Mouse (Mus musculus) heart, postnatal 0 days (tissue): ENCODE measurements around the gene Nup93. TPM values are rescaled to one million over a fixed set of nuclear protein-coding genes. Genes with fewer than 3 reads are reported as not detected.

Experiments used
- ATAC-seq: fragments of 200-750 bp; cut with Nextera tagmentation; 2 replicates; pipeline ENCODE4 v1.8.0; 2017; ENCODE audit warnings: low read depth, moderate number of reproducible peaks, moderate library complexity; ENCODE audit not compliant: insufficient read depth
- DNase-seq: peaks from one replicate; pipeline ENCODE4 v3.0.0-alpha.2; 2016; ENCODE audit warnings: low spot score
- H3K27ac ChIP-seq: fragments of 300-500 bp; sonication (generic); 2 replicates; pipeline ENCODE4 v1.5.1; 2014; ENCODE audit warnings: low read depth, mild to moderate bottlenecking
- H3K27me3 ChIP-seq: fragments of 300-500 bp; sonication (generic); 2 replicates; pipeline ENCODE4 v1.6.1; 2014; ENCODE audit warnings: low read length, mixed read lengths; ENCODE audit not compliant: control insufficient read depth, insufficient read depth
- H3K36me3 ChIP-seq: fragments of 300-500 bp; sonication (generic); replicated peaks from 2 replicates; pipeline ENCODE4 v1.6.1; 2014; ENCODE audit warnings: low read length, mixed read lengths; ENCODE audit not compliant: control insufficient read depth, insufficient read depth
- H3K4me1 ChIP-seq: fragments of 300-500 bp; sonication (generic); 2 replicates; pipeline ENCODE4 v1.6.1; 2014; ENCODE audit warnings: antibody characterized with exemption; ENCODE audit not compliant: control insufficient read depth, insufficient read depth
- H3K4me2 ChIP-seq: fragments of 300-500 bp; sonication (generic); 2 replicates; pipeline ENCODE4 v1.6.1; 2014; ENCODE audit warnings: low read depth, mild to moderate bottlenecking, low read length, moderate library complexity
- H3K4me3 ChIP-seq: fragments of 300-500 bp; sonication (generic); 2 replicates; pipeline ENCODE4 v1.5.1; 2014; ENCODE audit warnings: low read depth, low read length
- H3K9ac ChIP-seq: fragments of 300-500 bp; sonication (generic); replicated peaks from 2 replicates; pipeline ENCODE4 v1.6.1; 2014; ENCODE audit warnings: low read depth, low read length, mixed read lengths
- H3K9me3 ChIP-seq: fragments of 300-500 bp; sonication (generic); replicated peaks from 2 replicates; pipeline ENCODE4 v1.6.1; 2016; ENCODE audit warnings: low read length; ENCODE audit not compliant: control insufficient read depth
- CTCF ChIP-seq: IDR thresholded peaks from 2 replicates; pipeline ENCODE4 v1.5.1; 2016; ENCODE audit warnings: antibody characterized with exemption, control low read depth, low read depth
- EP300 ChIP-seq: IDR thresholded peaks from 2 replicates; pipeline ENCODE4 v1.6.1; 2016; ENCODE audit warnings: antibody characterized with exemption, low read depth
- WGBS: fragments of 180-500 bp; shearing (Covaris S2); extraction: QIAGEN DNeasy Blood & Tissue Kit; methylation state at CpG from one replicate; pipeline ENCODE4 v1.1.7; 2014; 5-methylcytosine and 5-hydroxymethylcytosine counted together
- polyA plus RNA-seq: library from polyadenylated mRNA; unstranded; fragments of >200 nt; fragmentation: Nextera tagmentation; extraction: Ambion mirVana; gene quantifications from 2 replicates; pipeline ENCODE4 v1.2.1, GENCODE M21; 2015
- total RNA-seq: library from RNA; depleted of rRNA; stranded (reverse); fragments of >200 nt; gene quantifications from 2 replicates; pipeline ENCODE4 v1.2.3, GENCODE M21; 2014; ENCODE audit warnings: low replicate concordance

Gene Nup93
- total and polyA plus RNA-seq, 2 experiments from 2014 or later: 21.9 to 31.4 TPM

GRCm38 (mm10) chr8:94258881-94259280 is 44.5 kb downstream of the Nup93 start:
- no peak overlapping the region for H3K4me2 ChIP-seq
- WGBS: 84% methylated on average over 6 of the region's 6 CpGs
- H3K27me3 ChIP-seq: no peaks in the 10 kb centered on the region
- H3K27ac ChIP-seq: no peak overlapping the region
- no peak for TF ChIP-seq EP300
- no peak for TF ChIP-seq CTCF
- H3K4me3 ChIP-seq: no peak overlapping the region
- DNase-seq (no peak), ATAC-seq (no peak)
- H3K4me1 ChIP-seq: peaks cover 8% of the 10 kb centered on the region; the same call in 1 of the 2 replicates
- no peaks in the 10 kb centered on the region for H3K36me3 ChIP-seq
- H3K9me3 ChIP-seq: no peaks in the 10 kb centered on the region
- no peak overlapping the region for H3K9ac ChIP-seq

- H3K4me2 ChIP-seq: no peak overlapping the region
- H3K36me3 ChIP-seq: no peaks in the 10 kb centered on the region
- H3K4me3 ChIP-seq: no peak overlapping the region
- H3K9ac ChIP-seq: no peak overlapping the region
- no peaks in the 10 kb centered on the region for H3K27me3 ChIP-seq
- ATAC-seq (no peak), DNase-seq (no peak)
- no peak for TF ChIP-seq EP300
- no peak for TF ChIP-seq CTCF
- peaks cover 8% of the 10 kb centered on the region; the same call in 1 of the 2 replicates for H3K4me1 ChIP-seq
- H3K9me3 ChIP-seq: no peaks in the 10 kb centered on the region
- H3K27ac ChIP-seq: no peak overlapping the region
- 78% methylated on average over 3 of the region's 3 CpGs for WGBS
Observed at GRCm38 (mm10) chr8:94262626-94263297, 48.4 kb downstream of the Nup93 start.

GRCm38 (mm10) chr8:94266344-94267191 is 52.2 kb downstream of the Nup93 start:
- H3K9ac ChIP-seq: peak overlapping the region; percentile 70
- H3K27ac ChIP-seq: peak overlapping the region; percentile 80
- DNase-seq (no peak), ATAC-seq (0 out of 2 replicates have a peak, but pooled peaks have one; percentile 35)
- WGBS: 35% methylated on average over 10 of the region's 10 CpGs
- H3K36me3 ChIP-seq: no peaks in the 10 kb centered on the region
- H3K4me3 ChIP-seq: peak overlapping the region; percentile 50
- peaks cover 11% of the 10 kb centered on the region for H3K4me1 ChIP-seq
- TF ChIP-seq EP300: no peak
- TF ChIP-seq CTCF: no peak
- no peaks in the 10 kb centered on the region for H3K9me3 ChIP-seq
- peak overlapping the region; percentile 71 for H3K4me2 ChIP-seq
- H3K27me3 ChIP-seq: no peaks in the 10 kb centered on the region

GRCm38 (mm10) chr8:94268359-94268890 is 54.1 kb downstream of the Nup93 start:
- Histone ChIP-seq H3K4me3 (peak overlapping the region; percentile 2; the same call in 1 of the 2 replicates), H3K36me3 (no peaks in the 10 kb centered on the region), H3K27ac (no peak overlapping the region), H3K4me2 (peak overlapping the region; percentile 37), H3K9ac (0 out of 2 replicates have a peak overlapping the region, but pooled peaks have one; percentile 11), H3K4me1 (peaks cover 7% of the 10 kb centered on the region), H3K9me3 (no peaks in the 10 kb centered on the region), H3K27me3 (no peaks in the 10 kb centered on the region)
- ATAC-seq (no peak), DNase-seq (no peak)
- 61% methylated on average over 3 of the region's 3 CpGs for WGBS
- TF ChIP-seq EP300 (no peak), CTCF (no peak)

GRCm38 (mm10) chr8:94270309-94270708 is 55.9 kb downstream of the Nup93 start:
- Histone ChIP-seq H3K27ac (peak overlapping the region; percentile 81), H3K9ac (peak overlapping the region; percentile 60), H3K4me1 (peaks cover 7% of the 10 kb centered on the region), H3K27me3 (no peaks in the 10 kb centered on the region), H3K36me3 (no peaks in the 10 kb centered on the region), H3K9me3 (no peaks in the 10 kb centered on the region), H3K4me2 (peak overlapping the region; percentile 59), H3K4me3 (peak overlapping the region; percentile 32; the same call in 1 of the 2 replicates)
- WGBS: 65% methylated on average over 7 of the region's 7 CpGs
- DNase-seq (no peak), ATAC-seq (no peak)
- TF ChIP-seq EP300: no peak
- no peak for TF ChIP-seq CTCF
